Mouse (Mus musculus) limb, embryonic 14.5 days (tissue): Measurements from ENCODE around the gene Cryzl1. TPM values are rescaled to one million over a fixed set of nuclear protein-coding genes. Genes with fewer than 3 reads are reported as not detected.

Experiments used
- ATAC-seq: fragments of 200-750 bp; cut with Nextera tagmentation; 2 replicates; pipeline ENCODE4 v1.8.0; 2017; ENCODE audit warnings: low read depth, moderate number of reproducible peaks, moderate TSS enrichment; ENCODE audit not compliant: low FRiP score
- DNase-seq: peaks from one replicate; pipeline ENCODE4 v3.0.0-alpha.2; 2015; ENCODE audit warnings: low spot score
- H3K27ac ChIP-seq: fragments of 300-500 bp; sonication (generic); replicated peaks from 2 replicates; pipeline ENCODE4 v1.5.1; 2014; ENCODE audit warnings: low read depth, mild to moderate bottlenecking, low read length, moderate library complexity, mixed read lengths
- H3K27me3 ChIP-seq: fragments of 300-500 bp; sonication (generic); 2 replicates; pipeline ENCODE4 v1.6.1; 2014; ENCODE audit warnings: low read length, mixed read lengths; ENCODE audit not compliant: control insufficient read depth, insufficient read depth
- H3K36me3 ChIP-seq: fragments of 300-500 bp; sonication (generic); 2 replicates; pipeline ENCODE4 v1.6.1; 2014; ENCODE audit warnings: mild to moderate bottlenecking, low read length, moderate library complexity, mixed read lengths; ENCODE audit not compliant: control insufficient read depth, insufficient read depth
- H3K4me1 ChIP-seq: fragments of 300-500 bp; sonication (generic); 2 replicates; pipeline ENCODE4 v1.6.1; 2014; ENCODE audit warnings: antibody characterized with exemption, low read length, mixed read lengths; ENCODE audit not compliant: control insufficient read depth, insufficient read depth
- H3K4me2 ChIP-seq: fragments of 300-500 bp; sonication (generic); replicated peaks from 2 replicates; pipeline ENCODE4 v1.6.1; 2014; ENCODE audit warnings: low read depth, mild to moderate bottlenecking, low read length, moderate library complexity; ENCODE audit not compliant: severe bottlenecking
- H3K4me3 ChIP-seq: fragments of 300-500 bp; sonication (generic); replicated peaks from 2 replicates; pipeline ENCODE4 v1.5.1; 2014; ENCODE audit warnings: low read length
- H3K9ac ChIP-seq: fragments of 300-500 bp; sonication (generic); 2 replicates; pipeline ENCODE4 v1.6.1; 2014; ENCODE audit warnings: mild to moderate bottlenecking, low read depth, low read length, moderate library complexity; ENCODE audit not compliant: severe bottlenecking
- H3K9me3 ChIP-seq: fragments of 300-500 bp; sonication (generic); 2 replicates; pipeline ENCODE4 v1.6.1; 2016; ENCODE audit warnings: low read length; ENCODE audit not compliant: control insufficient read depth
- POLR2A ChIP-seq: fragments of 200-500 bp; IDR thresholded peaks from 2 replicates; pipeline ENCODE4 v1.8.0; 2012; ENCODE audit warnings: inconsistent platforms, mild to moderate bottlenecking, moderate library complexity, borderline replicate concordance; ENCODE audit not compliant: insufficient read depth, insufficient read length; ENCODE audit errors: extremely low read depth
- WGBS: fragments of 180-500 bp; shearing (Covaris S2); extraction: QIAGEN DNeasy Blood & Tissue Kit; methylation state at CpG from one replicate; pipeline ENCODE4 v1.1.7; 2014; 5-methylcytosine and 5-hydroxymethylcytosine counted together
- polyA plus RNA-seq, 2 experiments: library from polyadenylated mRNA; depleted of rRNA in 1 of 2; stranded (reverse) in 1 of 2; unstranded in 1 of 2; fragments of >200 nt; fragmentation: Nextera tagmentation in 1 of 2; extraction: Ambion mirVana in 1 of 2; gene quantifications; 2 replicates each; pipeline versions ENCODE4 v1.2.1 to v1.2.3; 2012 to 2014

The Cryzl1 gene
- polyA plus RNA-seq (2012; rRNA removed) = 54.3 and 58.4 TPM in 2 replicates
- 69.1 and 69.9 TPM in 2 replicates for polyA plus RNA-seq (2014; fragmentation: Nextera tagmentation; extraction: Ambion mirVana)

DNA sequence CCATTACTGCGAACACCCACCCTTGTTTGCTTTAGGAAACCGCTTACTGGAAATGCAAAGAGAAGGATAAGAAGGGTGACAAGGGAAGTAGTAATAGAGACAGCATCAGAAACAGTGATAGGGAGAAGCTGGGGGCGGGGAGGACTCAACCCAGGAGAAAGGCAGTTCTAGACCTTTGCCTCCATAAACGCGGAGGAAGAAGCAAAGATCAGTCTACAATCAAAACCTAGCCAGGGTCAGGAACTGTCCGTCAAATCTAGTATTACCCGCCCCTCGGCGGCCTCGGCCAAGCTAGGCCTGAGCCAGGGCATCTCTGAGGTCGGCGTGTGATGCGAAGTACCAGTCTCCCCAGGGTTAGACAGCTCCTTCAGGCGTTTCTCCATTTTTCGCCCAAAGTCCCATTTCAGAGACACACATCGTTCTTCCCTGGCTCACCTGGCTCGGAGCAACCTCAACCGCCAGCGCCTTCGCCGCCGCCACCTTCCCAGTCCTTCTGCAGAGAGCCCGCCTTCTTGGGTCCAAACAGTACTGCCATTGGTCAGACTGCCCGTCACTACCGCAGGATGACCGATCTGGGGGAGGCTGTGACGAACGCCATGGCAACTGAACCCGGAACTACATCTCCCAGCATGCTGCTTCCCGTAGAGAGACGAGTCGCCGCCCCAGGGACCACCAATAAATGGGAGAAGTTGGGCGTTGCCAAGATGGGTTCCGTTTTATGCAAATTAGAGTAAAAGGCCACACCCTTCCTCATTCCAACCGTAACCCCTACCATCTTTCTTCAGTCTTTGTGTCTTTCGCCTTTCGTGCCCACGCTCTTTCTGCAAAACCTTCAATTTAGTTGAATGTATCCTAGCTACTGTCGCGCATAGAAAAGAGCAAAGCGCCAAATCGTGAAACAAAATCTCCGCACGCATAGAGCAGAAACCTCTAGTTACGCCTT lies at the start of gene Cryzl1:
Gene Cryzl1 (minus strand): TSS at position 853 of the 943 bp plus-strand sequence.
- peak; percentile 94 for ATAC-seq
- no peak; the same call in 1 of the 2 replicates for TF ChIP-seq POLR2A

DNA sequence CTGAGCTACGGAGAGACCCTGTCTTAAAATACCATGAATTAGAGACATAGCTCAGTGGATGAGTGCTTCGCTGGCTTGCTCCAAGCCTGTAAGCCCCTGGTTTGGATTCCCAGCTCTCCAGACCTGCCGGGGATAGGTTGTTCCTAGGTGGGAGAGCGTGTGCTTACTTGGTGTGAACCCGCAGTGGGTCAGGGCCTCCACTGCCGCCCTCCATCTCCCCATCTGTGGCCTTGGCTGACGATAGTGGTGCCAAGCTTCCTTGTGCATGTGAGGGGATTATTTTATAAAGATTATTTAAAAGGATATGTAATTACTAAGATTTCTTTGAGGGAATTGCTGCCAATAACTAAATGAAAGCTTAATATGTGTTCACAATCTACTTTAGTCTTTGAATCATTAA lies 43.8 kb upstream of the Cryzl1 start:
- Histone ChIP-seq H3K27ac (no peak overlapping the region), H3K4me2 (no peak overlapping the region), H3K4me3 (no peak overlapping the region), H3K27me3 (no peaks in the 10 kb centered on the region), H3K9me3 (no peaks in the 10 kb centered on the region), H3K9ac (no peak overlapping the region), H3K36me3 (no peaks in the 10 kb centered on the region), H3K4me1 (no peaks in the 10 kb centered on the region)
- TF ChIP-seq POLR2A = no peak
- ATAC-seq (no peak), DNase-seq (no peak)
- 84% methylated on average over 7 of the region's 7 CpGs for whole genome bisulfite sequencing

More for the DNA sequence above, at the start of gene Cryzl1:
- H3K9me3 ChIP-seq = no peaks in the 10 kb centered on the region
- H3K27me3 ChIP-seq = no peaks in the 10 kb centered on the region
- peak within 1 kb of the TSS; percentile 93 for H3K9ac ChIP-seq
- H3K27ac ChIP-seq = peak within 1 kb of the TSS; percentile 89
- peak within 1 kb of the TSS; percentile 80 for H3K4me3 ChIP-seq
- DNase-seq = peak; percentile 99
- H3K36me3 ChIP-seq = no peaks in the 10 kb centered on the region
- H3K4me1 ChIP-seq = peaks cover 30% of the 10 kb centered on the region
- H3K4me2 ChIP-seq = peak within 1 kb of the TSS; percentile 78
- WGBS = under 1% methylated on average over 46 of the region's 46 CpGs

DNA sequence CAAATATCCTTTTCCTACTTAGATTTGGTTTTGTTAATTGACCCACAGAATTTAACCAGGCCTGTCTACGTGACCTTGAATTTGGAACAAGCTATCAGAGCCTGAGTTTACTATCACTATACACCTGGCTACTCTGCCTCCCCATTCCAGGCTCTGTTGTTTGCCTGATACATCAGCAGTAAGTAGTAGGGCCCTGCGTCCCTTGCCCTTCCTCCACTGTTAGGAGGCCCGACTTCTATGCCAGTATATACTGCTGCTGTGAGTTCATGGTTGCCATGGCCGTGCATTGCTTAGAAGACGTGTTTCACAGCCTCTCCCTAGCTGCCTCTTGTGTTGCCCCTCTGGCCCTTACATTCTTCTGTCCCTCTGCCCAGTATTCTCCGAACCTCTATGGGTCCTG lies 42.6 kb upstream of the Cryzl1 start:
- Histone ChIP-seq H3K36me3 (no peaks in the 10 kb centered on the region), H3K4me2 (no peak overlapping the region), H3K27ac (no peak overlapping the region), H3K9me3 (no peaks in the 10 kb centered on the region), H3K4me3 (no peak overlapping the region), H3K9ac (no peak overlapping the region), H3K4me1 (peaks cover 5% of the 10 kb centered on the region), H3K27me3 (no peaks in the 10 kb centered on the region)
- no peak for TF ChIP-seq POLR2A
- DNase-seq (no peak), ATAC-seq (no peak)
- WGBS = 89% methylated on average over 6 of the region's 6 CpGs

DNA sequence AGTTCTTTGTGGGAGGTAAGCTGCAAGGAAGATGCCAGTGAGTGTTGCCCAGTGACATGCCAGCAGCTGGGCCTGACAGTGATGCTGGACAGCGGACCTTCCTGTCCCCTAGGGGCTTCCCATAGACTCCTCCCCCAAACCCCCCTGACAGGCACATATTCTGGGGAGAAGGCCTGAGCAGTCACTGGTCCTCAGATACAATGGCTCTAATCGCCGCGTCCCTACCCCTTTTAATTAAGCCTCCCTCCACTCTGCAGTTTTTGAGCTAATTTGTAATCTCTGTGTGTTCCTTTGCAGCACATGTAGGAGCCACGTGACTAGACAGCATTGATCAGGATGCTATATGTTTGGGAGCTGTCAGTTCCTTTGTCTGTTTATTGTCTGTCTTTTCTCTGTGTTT lies 41.9 kb upstream of the Cryzl1 start:
- ATAC-seq (no peak), DNase-seq (no peak)
- Histone ChIP-seq H3K9ac (no peak overlapping the region), H3K36me3 (no peaks in the 10 kb centered on the region), H3K27me3 (no peaks in the 10 kb centered on the region), H3K9me3 (no peaks in the 10 kb centered on the region), H3K27ac (no peak overlapping the region), H3K4me3 (no peak overlapping the region), H3K4me2 (no peak overlapping the region), H3K4me1 (peaks cover 7% of the 10 kb centered on the region)
- no peak for TF ChIP-seq POLR2A
- WGBS = 62% methylated on average over 5 of the region's 5 CpGs

DNA sequence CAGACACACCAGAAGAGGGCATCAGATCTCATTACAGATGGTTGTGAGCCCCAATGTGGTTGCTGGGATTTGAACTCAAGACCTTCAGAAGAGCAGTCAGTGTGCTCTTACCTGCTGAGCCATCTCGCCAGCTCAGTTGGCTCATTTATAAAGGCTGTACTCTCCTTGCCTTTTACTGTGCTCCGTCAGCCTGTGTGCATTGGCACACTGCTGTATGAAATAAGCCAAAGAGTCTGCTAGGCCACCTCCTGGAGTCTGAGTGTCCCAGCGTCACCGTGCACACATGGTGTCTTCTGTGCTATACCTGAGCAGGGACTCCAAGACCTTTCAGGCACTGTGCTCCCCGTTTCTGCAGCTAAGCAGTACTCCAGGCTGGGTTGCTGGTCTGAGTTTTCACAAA lies 41.1 kb upstream of the Cryzl1 start:
- WGBS = 83% methylated on average over 5 of the region's 5 CpGs
- no peak for TF ChIP-seq POLR2A
- Histone ChIP-seq H3K36me3 (no peaks in the 10 kb centered on the region), H3K9ac (no peak overlapping the region), H3K27me3 (no peaks in the 10 kb centered on the region), H3K9me3 (no peaks in the 10 kb centered on the region), H3K4me3 (no peak overlapping the region), H3K4me1 (peaks cover 7% of the 10 kb centered on the region), H3K27ac (no peak overlapping the region), H3K4me2 (no peak overlapping the region)
- no peak for DNase-seq
- no peak for ATAC-seq
